Mouse (Mus musculus) granulocyte monocyte progenitor cell, adult 5-6 weeks (primary cell): ENCODE data around the gene Trim11. TPM values are rescaled to one million over a fixed set of nuclear protein-coding genes. Genes with fewer than 3 reads are reported as not detected.

Source experiments
- ATAC-seq: replicated peaks from 2 replicates; pipeline ENCODE4 v1.8.0; 2016; ENCODE audit warnings: mild to moderate bottlenecking, moderate TSS enrichment, inconsistent platforms; ENCODE audit not compliant: poor library complexity, severe bottlenecking
- total RNA-seq, 2 experiments: library from RNA; stranded (forward) in 1 of 2; stranded (reverse) in 1 of 2; fragments of 200-712, 200-1000 nt in 1 of 2; fragments of >200 nt in 1 of 2; fragmentation: Nextera tagmentation in 1 of 2; gene quantifications; 2 replicates each; pipeline ENCODE4 v1.2.3; 2014 to 2017

Gene Trim11
- total RNA-seq, 2 experiments from 2014 or later, result 29.0 to 29.1 TPM

DNA sequence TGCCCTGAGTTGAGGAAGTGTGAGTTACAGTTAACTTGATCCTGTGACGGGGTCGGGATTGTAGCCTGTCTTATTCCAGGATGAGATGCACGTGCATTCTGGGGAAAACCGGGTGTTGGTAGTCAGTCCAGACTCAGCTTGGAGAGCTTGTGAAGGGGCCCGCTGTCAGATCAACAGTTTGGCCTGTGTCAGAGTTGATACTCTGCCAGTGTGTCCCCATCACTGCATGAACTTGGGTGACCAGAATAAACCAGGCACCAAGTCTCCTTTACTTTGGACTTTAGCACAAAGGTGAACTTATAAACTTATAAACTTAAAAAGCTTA, 775 bp downstream of the Trim11 start:
- no peak for ATAC-seq

DNA sequence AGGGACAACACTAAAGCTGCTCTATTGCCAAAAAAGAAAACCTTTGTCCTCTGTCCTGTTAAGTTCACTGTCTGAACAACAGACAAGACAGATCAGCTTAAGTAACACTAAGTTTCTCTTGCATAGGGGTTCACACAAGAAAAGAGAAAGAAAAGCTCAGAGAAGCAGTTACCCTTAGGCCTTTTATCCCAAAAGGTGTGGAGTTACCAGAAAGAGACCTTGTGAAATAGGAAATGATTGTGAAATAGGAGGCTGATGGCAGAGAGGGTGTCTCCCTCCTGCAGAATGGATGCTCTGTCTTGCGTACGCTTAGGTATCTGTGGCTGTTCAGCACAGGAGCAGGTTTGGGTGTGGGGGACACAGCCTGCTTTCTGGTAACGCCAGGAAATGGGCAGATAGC, 1.3 kb downstream of the Trim11 start:
- peak; percentile 36 for ATAC-seq

- ATAC-seq, result peak; percentile 55
Observed at GRCm38 (mm10) chr11:58979661-58980060, 1.8 kb downstream of the Trim11 start.

DNA sequence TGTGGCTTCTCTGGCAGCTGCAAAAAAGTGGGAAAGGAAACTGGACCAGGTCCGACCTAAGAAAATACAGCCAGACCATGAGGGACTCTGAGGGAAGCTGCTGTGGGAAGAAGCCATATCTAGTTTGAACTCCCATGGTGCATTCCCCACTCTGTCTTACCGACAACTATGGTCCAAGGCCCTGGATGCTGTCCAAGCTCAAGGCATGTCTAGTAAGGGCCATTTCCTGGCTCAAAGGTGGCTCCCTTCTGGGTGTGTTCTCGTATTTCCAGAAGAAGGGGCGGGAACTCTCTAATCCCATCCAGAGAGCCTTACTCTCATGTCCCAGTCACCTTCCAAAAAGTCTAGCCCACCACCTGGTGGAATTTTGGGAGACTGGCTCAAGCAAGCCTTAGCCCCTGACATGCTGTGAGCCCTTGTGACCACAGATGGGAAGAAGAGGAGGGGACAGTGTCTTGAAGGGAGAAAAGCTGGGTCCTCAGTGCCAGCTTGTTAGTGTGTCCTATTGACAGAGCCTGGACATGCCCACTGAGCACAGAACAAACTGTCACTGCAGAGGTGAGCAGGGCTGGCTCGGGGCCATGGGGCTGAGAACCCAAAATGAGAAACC, 2.6 kb downstream of the Trim11 start:
- ATAC-seq, result no peak

DNA sequence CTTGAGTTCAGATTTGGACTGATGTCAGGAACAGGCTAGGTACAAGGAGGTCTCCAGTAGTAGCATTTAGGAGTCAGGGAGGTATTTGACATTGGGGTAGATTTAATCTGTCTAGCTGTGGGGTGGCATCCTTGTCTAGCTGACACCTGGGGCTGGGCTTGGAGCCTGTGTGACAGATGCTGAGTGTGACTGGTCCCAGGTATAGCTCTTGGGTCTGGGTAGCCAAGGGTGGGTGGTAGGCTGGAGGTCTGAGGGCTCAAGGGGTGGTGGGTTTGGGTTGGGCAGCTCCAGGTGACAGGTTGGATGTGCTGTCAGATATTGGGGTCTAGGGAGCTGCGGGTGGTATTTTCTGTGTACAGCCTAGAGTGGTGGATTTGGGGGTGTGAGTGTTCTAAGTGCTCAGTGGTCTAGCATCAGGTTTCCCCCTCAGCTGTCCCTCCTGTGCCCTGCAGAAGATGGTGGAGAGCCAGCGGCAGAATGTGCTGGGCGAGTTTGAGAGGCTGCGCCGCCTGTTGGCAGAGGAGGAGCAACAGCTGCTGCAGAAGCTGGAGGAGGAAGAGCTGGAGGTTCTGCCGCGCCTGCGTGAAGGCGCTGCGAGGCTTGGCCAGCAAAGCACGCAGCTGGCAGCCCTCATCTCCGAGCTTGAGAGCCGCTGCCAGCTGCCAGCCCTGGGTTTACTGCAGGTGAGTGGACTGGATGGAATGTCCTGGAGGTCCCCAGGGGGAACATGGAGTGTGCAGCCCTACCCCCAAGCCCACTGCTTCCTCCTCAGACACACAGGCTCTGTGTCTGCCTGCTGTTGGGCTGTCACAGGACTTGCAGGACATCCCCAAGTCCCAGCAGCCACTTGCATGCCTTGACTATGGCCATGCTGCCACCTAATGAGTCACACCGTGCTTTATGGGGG, 3.9 kb downstream of the Trim11 start:
- ATAC-seq, result peak; percentile 26

GRCm38 (mm10) chr11:58982471-58983097, 4.7 kb downstream of the Trim11 start:
- peak; percentile 45 for ATAC-seq

DNA sequence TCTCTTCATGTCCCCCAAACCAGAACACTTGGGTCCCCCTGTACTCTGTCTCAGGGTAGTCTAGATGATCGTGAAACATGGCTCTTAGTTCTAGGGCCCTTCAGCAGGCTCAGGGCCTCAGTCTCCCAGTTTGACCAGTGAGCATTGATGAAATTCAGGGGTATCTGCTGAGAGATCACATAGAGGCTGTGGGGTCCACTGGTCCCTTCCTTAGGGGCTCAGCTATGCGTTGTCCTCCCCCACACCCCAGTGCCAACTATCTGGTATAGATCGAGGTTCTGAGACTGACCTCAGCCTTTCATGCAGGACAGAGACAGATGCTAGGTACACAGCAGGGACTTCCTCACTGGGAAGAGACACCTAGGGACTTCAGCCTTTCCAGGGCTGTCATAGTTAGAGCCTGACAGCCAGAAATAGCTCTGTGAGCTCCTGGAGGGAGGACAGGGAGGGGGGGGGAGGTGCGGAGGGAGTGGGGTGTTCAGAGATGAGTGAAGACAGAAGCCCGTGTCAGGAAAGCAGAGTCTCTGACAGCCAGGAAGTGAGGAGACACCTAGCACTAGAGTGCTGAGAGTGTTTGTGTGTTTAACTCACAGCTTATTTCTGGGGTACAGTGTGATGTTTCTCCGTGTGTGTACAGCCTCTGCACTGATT, 5.9 kb downstream of the Trim11 start:
- no peak for ATAC-seq

- no peak for ATAC-seq
Observed at GRCm38 (mm10) chr11:58984657-58985056, 6.8 kb downstream of the Trim11 start.

GRCm38 (mm10) chr11:58985299-58985917, 7.5 kb downstream of the Trim11 start:
- ATAC-seq, result no peak

DNA sequence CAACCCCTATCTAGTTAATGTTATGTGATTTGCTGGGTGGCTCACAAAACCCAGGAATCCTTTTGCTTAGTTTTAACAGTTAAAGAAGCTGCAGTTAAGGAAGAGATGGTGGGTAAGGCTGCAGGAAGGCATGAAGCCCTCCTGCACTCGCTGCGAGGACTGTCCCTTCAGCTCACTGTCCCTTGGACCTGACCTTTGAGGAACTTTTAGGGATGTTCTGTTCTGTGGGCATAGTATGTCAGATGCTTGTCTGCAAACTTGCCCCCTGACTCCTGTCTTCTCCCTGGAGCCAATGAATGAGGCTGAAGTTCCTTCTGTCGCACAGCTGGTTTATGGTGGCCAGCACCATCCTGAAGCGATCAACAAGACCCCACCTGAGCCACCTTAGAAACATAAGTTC, 11.3 kb downstream of the Trim11 start:
- no peak for ATAC-seq

DNA sequence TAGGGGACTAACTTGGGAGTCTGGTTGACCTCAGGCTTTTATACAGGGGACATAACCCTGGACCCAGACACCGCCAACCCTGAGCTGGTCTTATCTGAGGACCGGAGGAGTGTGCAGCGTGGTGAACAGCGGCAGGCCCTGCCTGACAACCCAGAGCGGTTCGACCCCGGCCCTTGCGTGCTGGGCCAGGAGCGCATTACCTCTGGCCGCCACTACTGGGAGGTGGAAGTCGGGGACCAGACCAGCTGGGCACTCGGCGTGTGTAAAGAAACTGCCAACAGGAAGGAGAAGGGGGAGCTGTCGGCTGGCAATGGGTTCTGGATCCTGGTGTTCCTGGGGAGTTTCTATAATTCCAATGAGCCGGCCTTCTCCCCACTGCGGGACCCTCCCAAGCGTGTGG, 12.2 kb downstream of the Trim11 start:
- no peak for ATAC-seq

DNA sequence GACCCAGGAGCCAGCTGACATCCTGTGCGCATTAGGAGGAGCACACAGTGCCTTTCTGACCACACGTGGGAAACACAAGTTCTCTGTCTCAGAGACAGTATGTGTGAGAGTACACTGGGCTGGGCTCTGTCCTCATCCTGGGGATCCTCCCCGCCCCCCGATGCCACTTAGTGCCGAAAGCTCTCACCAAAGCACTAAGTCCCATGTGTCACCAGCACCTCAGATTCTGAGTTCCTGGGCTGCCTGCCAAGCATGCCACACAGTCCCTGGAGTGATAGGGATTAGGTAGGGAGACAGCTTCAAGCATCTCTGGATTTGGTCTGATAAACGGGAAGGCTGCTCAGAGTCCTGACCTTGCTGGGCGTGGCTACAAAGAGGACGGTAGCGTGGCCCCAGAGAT, 12.9 kb downstream of the Trim11 start:
- no peak for ATAC-seq

DNA sequence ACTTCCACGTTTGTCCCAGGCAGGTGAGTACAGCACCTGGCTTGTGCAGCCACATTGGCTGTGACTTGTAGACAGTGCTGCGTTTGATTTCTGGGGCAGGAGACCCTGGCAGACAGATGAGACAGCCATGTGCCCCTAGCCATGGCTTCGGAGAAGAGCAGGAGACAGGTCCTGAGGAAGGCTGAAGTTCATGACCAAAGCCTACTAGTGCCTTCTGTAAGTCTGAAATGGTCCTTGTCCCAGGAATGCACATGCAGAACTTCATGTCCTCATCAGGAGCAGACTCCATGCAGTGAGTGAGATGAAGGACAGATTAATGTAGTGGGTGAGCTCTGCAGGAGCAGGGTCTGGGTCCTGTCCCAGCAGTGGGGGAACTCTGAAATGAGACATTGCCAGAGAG, 14.0 kb downstream of the Trim11 start:
- no peak for ATAC-seq

DNA sequence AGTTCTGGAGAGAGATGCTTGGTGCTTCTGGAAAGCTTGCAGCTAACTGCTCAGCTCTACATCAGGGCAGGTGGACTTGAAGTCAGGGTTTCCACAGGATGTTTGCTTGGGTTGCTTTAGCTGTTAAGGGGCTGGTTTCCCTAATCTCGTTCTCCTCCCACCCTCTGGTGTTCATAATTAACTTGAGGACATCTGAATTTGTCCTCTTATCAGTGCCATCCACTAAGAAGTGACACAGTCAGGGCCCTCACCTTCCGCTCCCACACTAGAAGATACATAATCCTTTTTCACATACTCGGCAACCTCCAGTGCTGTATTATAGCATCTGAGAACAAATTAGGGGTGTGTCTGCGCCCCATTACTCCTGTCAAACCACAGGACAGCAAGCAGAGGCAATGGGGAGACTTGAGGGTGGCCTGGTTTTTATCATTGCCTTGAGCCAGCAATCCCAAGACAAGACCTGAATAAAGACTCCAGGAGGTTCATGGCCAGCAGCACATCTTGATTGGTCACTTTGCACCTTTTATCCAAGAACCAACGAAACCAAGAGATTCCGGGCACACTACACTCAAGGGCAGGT, 15.3 kb downstream of the Trim11 start:
- ATAC-seq, result no peak

- ATAC-seq, result peak; percentile 64
Observed at GRCm38 (mm10) chr11:58994337-58994826, 16.5 kb downstream of the Trim11 start.

- ATAC-seq, result no peak
Observed at GRCm38 (mm10) chr11:58995061-58995806, 17.3 kb downstream of the Trim11 start.

DNA sequence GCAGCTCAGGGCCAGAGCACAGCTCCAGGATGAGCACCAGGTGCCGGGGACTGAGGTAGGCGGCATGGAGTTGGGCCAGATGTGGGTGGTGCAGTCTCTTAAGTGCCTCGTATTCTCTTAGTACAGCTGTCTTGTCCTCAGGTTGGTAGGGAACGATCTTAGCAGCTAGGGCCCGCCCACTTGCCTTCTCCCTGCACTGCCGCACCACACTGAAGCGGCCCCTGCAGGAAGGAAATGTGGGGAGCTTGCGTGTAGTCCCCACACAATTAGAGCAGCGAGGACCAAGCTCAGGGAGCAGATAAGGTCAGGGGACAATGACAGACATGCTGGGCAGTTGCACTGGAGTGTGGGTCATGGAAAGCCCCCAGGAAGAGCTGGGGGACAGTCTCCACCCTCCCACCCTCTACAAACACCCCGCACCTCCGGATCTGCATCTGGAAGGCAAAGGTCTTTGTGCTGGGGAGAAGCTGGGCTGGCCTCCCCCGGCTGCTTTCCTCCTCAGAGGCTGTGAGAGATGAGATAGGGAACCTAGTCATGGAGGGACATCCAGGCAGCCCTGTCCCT, 18.0 kb downstream of the Trim11 start:
- ATAC-seq, result peak; percentile 57

- no peak for ATAC-seq
Observed at GRCm38 (mm10) chr11:58997541-58997940, 19.6 kb downstream of the Trim11 start.

- ATAC-seq, result no peak
Observed at GRCm38 (mm10) chr11:58999158-58999557, 21.3 kb downstream of the Trim11 start.
